Mouse (Mus musculus) hindbrain, embryonic 11.5 days (tissue): ENCODE data around the gene Myadml2. TPM values are rescaled to one million over a fixed set of nuclear protein-coding genes. Genes with fewer than 3 reads are reported as not detected.

Experiments used
- ATAC-seq: fragments of 200-750 bp; cut with Nextera tagmentation; 2 replicates; pipeline ENCODE4 v1.8.0; 2017; ENCODE audit warnings: mild to moderate bottlenecking, moderate TSS enrichment, moderate library complexity; ENCODE audit not compliant: low FRiP score
- DNase-seq: peaks from one replicate; pipeline ENCODE4 v3.0.0-alpha.2; 2015; ENCODE audit warnings: low spot score
- H3K27ac ChIP-seq: fragments of 300-500 bp; sonication (generic); 2 replicates; pipeline ENCODE4 v1.5.1; 2014; ENCODE audit warnings: mild to moderate bottlenecking, low read depth, low read length
- H3K27me3 ChIP-seq: fragments of 300-500 bp; sonication (generic); 2 replicates; pipeline ENCODE4 v1.6.1; 2014; ENCODE audit warnings: mild to moderate bottlenecking, low read length, moderate library complexity, mixed read lengths; ENCODE audit not compliant: control insufficient read depth, insufficient read depth
- H3K36me3 ChIP-seq: fragments of 300-500 bp; sonication (generic); 2 replicates; pipeline ENCODE4 v1.6.1; 2014; ENCODE audit warnings: mild to moderate bottlenecking, low read length, moderate library complexity, mixed read lengths; ENCODE audit not compliant: control insufficient read depth, insufficient read depth
- H3K4me1 ChIP-seq: fragments of 300-500 bp; sonication (generic); replicated peaks from 2 replicates; pipeline ENCODE4 v1.6.1; 2014; ENCODE audit warnings: low read length, mixed read lengths; ENCODE audit not compliant: control insufficient read depth, insufficient read depth
- H3K4me2 ChIP-seq: fragments of 300-500 bp; sonication (generic); replicated peaks from 2 replicates; pipeline ENCODE4 v1.6.1; 2014; ENCODE audit warnings: mild to moderate bottlenecking, low read depth, low read length
- H3K4me3 ChIP-seq: fragments of 300-500 bp; sonication (generic); 2 replicates; pipeline ENCODE4 v1.5.1; 2014; ENCODE audit warnings: low read depth, low read length
- H3K9ac ChIP-seq: fragments of 300-500 bp; sonication (generic); 2 replicates; pipeline ENCODE4 v1.6.1; 2014; ENCODE audit warnings: low read depth, low read length
- H3K9me3 ChIP-seq: fragments of 300-500 bp; sonication (generic); 2 replicates; pipeline ENCODE4 v1.6.1; 2016; ENCODE audit warnings: low read length; ENCODE audit not compliant: control insufficient read depth
- WGBS: fragments of 180-500 bp; shearing (Covaris S2); extraction: QIAGEN DNeasy Blood & Tissue Kit; methylation state at CpG from one replicate; pipeline ENCODE4 v1.1.7; 2014; 5-methylcytosine and 5-hydroxymethylcytosine counted together
- polyA plus RNA-seq: library from polyadenylated mRNA; unstranded; fragments of >200 nt; fragmentation: Nextera tagmentation; extraction: Ambion mirVana; gene quantifications from 2 replicates; pipeline ENCODE4 v1.2.1, GENCODE M21; 2014

The Myadml2 gene
- polyA plus RNA-seq, 1 experiment from 2014 or later, result 0.19 TPM

GRCm38 (mm10) chr11:120613976-120614375 is 34.0 kb downstream of the Myadml2 start:
- Histone ChIP-seq H3K9ac (no peak overlapping the region), H3K4me3 (no peak overlapping the region), H3K27ac (no peak overlapping the region), H3K36me3 (peaks cover 10% of the 10 kb centered on the region; the same call in 1 of the 2 replicates), H3K9me3 (no peaks in the 10 kb centered on the region), H3K4me1 (peaks cover 6% of the 10 kb centered on the region; the same call in 1 of the 2 replicates), H3K4me2 (no peak overlapping the region), H3K27me3 (peaks cover 4% of the 10 kb centered on the region; the same call in 1 of the 2 replicates)
- WGBS, result 82% methylated on average over 8 of the region's 8 CpGs
- ATAC-seq (no peak), DNase-seq (no peak)

- 92% methylated on average over 10 of the region's 10 CpGs for WGBS
- H3K36me3 ChIP-seq, result peaks cover 10% of the 10 kb centered on the region; the same call in 1 of the 2 replicates
- peaks cover 8% of the 10 kb centered on the region; the same call in 1 of the 2 replicates for H3K4me1 ChIP-seq
Observed at GRCm38 (mm10) chr11:120613481-120613972, 34.4 kb downstream of the Myadml2 start.

GRCm38 (mm10) chr11:120612763-120613162 is 35.2 kb downstream of the Myadml2 start:
- Histone ChIP-seq H3K9ac (no peak overlapping the region), H3K4me1 (peaks cover 12% of the 10 kb centered on the region; the same call in 1 of the 2 replicates), H3K4me3 (no peak overlapping the region; the same call in 1 of the 2 replicates), H3K9me3 (no peaks in the 10 kb centered on the region), H3K27me3 (peaks cover 10% of the 10 kb centered on the region; the same call in 1 of the 2 replicates), H3K27ac (no peak overlapping the region), H3K4me2 (no peak overlapping the region), H3K36me3 (peaks cover 7% of the 10 kb centered on the region; the same call in 1 of the 2 replicates)
- ATAC-seq (no peak), DNase-seq (peak; percentile 80)
- 31% methylated on average over 6 of the region's 6 CpGs for WGBS

More at GRCm38 (mm10) chr11:120613481-120613972, 34.4 kb downstream of the Myadml2 start:
- H3K4me2 ChIP-seq, result no peak overlapping the region
- peaks cover 5% of the 10 kb centered on the region; the same call in 1 of the 2 replicates for H3K27me3 ChIP-seq
- no peak overlapping the region for H3K9ac ChIP-seq
- H3K9me3 ChIP-seq, result no peaks in the 10 kb centered on the region
- DNase-seq (no peak), ATAC-seq (no peak)
- no peak overlapping the region for H3K27ac ChIP-seq
- no peak overlapping the region for H3K4me3 ChIP-seq

- 78% methylated on average over 9 of the region's 9 CpGs for WGBS
- ATAC-seq (no peak), DNase-seq (no peak)
- Histone ChIP-seq H3K4me2 (no peak overlapping the region), H3K4me3 (no peak overlapping the region), H3K4me1 (peaks cover 7% of the 10 kb centered on the region; the same call in 1 of the 2 replicates), H3K9me3 (no peaks in the 10 kb centered on the region), H3K27me3 (peaks cover 13% of the 10 kb centered on the region; the same call in 1 of the 2 replicates), H3K36me3 (peaks cover 7% of the 10 kb centered on the region; the same call in 1 of the 2 replicates), H3K9ac (no peak overlapping the region), H3K27ac (no peak overlapping the region)
Observed at GRCm38 (mm10) chr11:120610477-120611046, 37.4 kb downstream of the Myadml2 start.

GRCm38 (mm10) chr11:120609250-120609649 is 38.7 kb downstream of the Myadml2 start:
- Histone ChIP-seq H3K9ac (no peak overlapping the region), H3K4me3 (no peak overlapping the region), H3K36me3 (peaks cover 7% of the 10 kb centered on the region; the same call in 1 of the 2 replicates), H3K27ac (no peak overlapping the region), H3K27me3 (peaks cover 13% of the 10 kb centered on the region; the same call in 1 of the 2 replicates), H3K9me3 (no peaks in the 10 kb centered on the region), H3K4me2 (no peak overlapping the region), H3K4me1 (peaks cover 7% of the 10 kb centered on the region; the same call in 1 of the 2 replicates)
- 45% methylated on average over 8 of the region's 8 CpGs for WGBS
- DNase-seq, result no peak
- no peak for ATAC-seq

GRCm38 (mm10) chr11:120608241-120609034 is 39.5 kb downstream of the Myadml2 start, which contains the start of gene Npb:
Gene Npb, plus strand, starts transcription at chr11:120608477.
- Histone ChIP-seq H3K4me1 (peaks cover 7% of the 10 kb centered on the region; the same call in 1 of the 2 replicates), H3K36me3 (peaks cover 7% of the 10 kb centered on the region; the same call in 1 of the 2 replicates), H3K4me3 (peak within 1 kb of the TSS; percentile 16; the same call in 1 of the 2 replicates), H3K27me3 (peaks cover 13% of the 10 kb centered on the region; the same call in 1 of the 2 replicates), H3K9ac (peak within 1 kb of the TSS; percentile 45; the same call in 1 of the 2 replicates), H3K9me3 (no peaks in the 10 kb centered on the region), H3K27ac (no peak within 1 kb of the TSS), H3K4me2 (peak within 1 kb of the TSS; percentile 40)
- 6% methylated on average over 43 of the region's 45 CpGs for WGBS
- DNase-seq (peak; percentile 18), ATAC-seq (0 out of 2 replicates have a peak, but pooled peaks have one; percentile 51)

GRCm38 (mm10) chr11:120606764-120607163 is 41.2 kb downstream of the Myadml2 start:
- H3K4me2 ChIP-seq, result no peak overlapping the region
- H3K4me1 ChIP-seq, result peaks cover 7% of the 10 kb centered on the region; the same call in 1 of the 2 replicates
- peaks cover 7% of the 10 kb centered on the region; the same call in 1 of the 2 replicates for H3K36me3 ChIP-seq
- no peaks in the 10 kb centered on the region for H3K9me3 ChIP-seq
- WGBS, result 75% methylated on average over 4 of the region's 4 CpGs
- H3K27ac ChIP-seq, result no peak overlapping the region
- ATAC-seq (no peak), DNase-seq (no peak)
- H3K9ac ChIP-seq, result no peak overlapping the region
- no peak overlapping the region for H3K4me3 ChIP-seq
- H3K27me3 ChIP-seq, result peaks cover 13% of the 10 kb centered on the region; the same call in 1 of the 2 replicates

GRCm38 (mm10) chr11:120605667-120606066 is 42.3 kb downstream of the Myadml2 start:
- Histone ChIP-seq H3K36me3 (no peaks in the 10 kb centered on the region), H3K4me2 (no peak overlapping the region), H3K27me3 (peaks cover 13% of the 10 kb centered on the region; the same call in 1 of the 2 replicates), H3K4me3 (no peak overlapping the region), H3K27ac (no peak overlapping the region), H3K4me1 (peaks cover 7% of the 10 kb centered on the region; the same call in 1 of the 2 replicates), H3K9me3 (no peaks in the 10 kb centered on the region), H3K9ac (no peak overlapping the region)
- no peak for DNase-seq
- no peak for ATAC-seq
- WGBS, result 88% methylated on average over 7 of the region's 7 CpGs
